Mouse (Mus musculus) retina, adult 2 months (tissue): ENCODE measurements around the gene Hamp2.
A peak's percentile ranks its signal among the peaks of the same experiment; 100 is the strongest.

Experiments used
- DNase-seq: peaks from one replicate; pipeline ENCODE4 v3.0.0-alpha.2; 2012; ENCODE audit warnings: low read depth, low spot score

Gene Hamp2

GRCm38 (mm10) chr7:30892515-30892914 is 32.0 kb downstream of the Hamp2 start:
- no peak for DNase-seq

- no peak for DNase-seq
Measured at GRCm38 (mm10) chr7:30891746-30892145, 32.7 kb downstream of the Hamp2 start.

- DNase-seq: no peak
Measured at GRCm38 (mm10) chr7:30890681-30891080, 33.8 kb downstream of the Hamp2 start.

GRCm38 (mm10) chr7:30888786-30889185 is 35.7 kb downstream of the Hamp2 start:
- no peak for DNase-seq

GRCm38 (mm10) chr7:30887568-30888188 is 36.8 kb downstream of the Hamp2 start:
- no peak for DNase-seq

GRCm38 (mm10) chr7:30886852-30887251 is 37.6 kb downstream of the Hamp2 start:
- no peak for DNase-seq

- no peak for DNase-seq
Measured at GRCm38 (mm10) chr7:30884047-30884446, 40.4 kb downstream of the Hamp2 start.

- no peak for DNase-seq
Measured at GRCm38 (mm10) chr7:30881367-30881766, 43.1 kb downstream of the Hamp2 start.

- no peak for DNase-seq
Measured at GRCm38 (mm10) chr7:30880176-30880575, 44.3 kb downstream of the Hamp2 start, which contains the start of gene Cd22. TSS of gene Cd22 (minus strand) at chr7:30880342.

GRCm38 (mm10) chr7:30878950-30879349 is 45.5 kb downstream of the Hamp2 start:
- no peak for DNase-seq

GRCm38 (mm10) chr7:30873083-30873482 is 51.4 kb downstream of the Hamp2 start:
- DNase-seq: peak; percentile 54
